Mouse (Mus musculus) induced T-regulatory cell, adult 2 months (primary cell): ENCODE measurements around the gene Znrf4.

ENCODE experiments used
- DNase-seq: peaks from one replicate; pipeline ENCODE4 v3.0.0-alpha.2; 2012; ENCODE audit warnings: low read depth

Znrf4 gene

GRCm38 (mm10) chr17:56468380-56468779 lies 43.9 kb downstream of the Znrf4 start:
- DNase-seq: no peak

GRCm38 (mm10) chr17:56467456-56467884 lies 44.8 kb downstream of the Znrf4 start:
- no peak for DNase-seq

GRCm38 (mm10) chr17:56466747-56467146 lies 45.5 kb downstream of the Znrf4 start:
- DNase-seq: no peak

- DNase-seq: no peak
Observed at GRCm38 (mm10) chr17:56464817-56465216, 47.4 kb downstream of the Znrf4 start.

- DNase-seq: no peak
Observed at GRCm38 (mm10) chr17:56464345-56464744, 47.9 kb downstream of the Znrf4 start.

GRCm38 (mm10) chr17:56463500-56463899 lies 48.7 kb downstream of the Znrf4 start:
- no peak for DNase-seq

- DNase-seq: no peak
Observed at GRCm38 (mm10) chr17:56462835-56463455, 49.3 kb downstream of the Znrf4 start.

GRCm38 (mm10) chr17:56461771-56462743 lies 50.2 kb downstream of the Znrf4 start:
- DNase-seq: peak; percentile 98
